Mouse (Mus musculus) hematopoietic stem cell, adult 5-6 weeks (primary cell): ENCODE measurements around the gene Hnrnpl. TPM values are rescaled to one million over a fixed set of nuclear protein-coding genes. Genes with fewer than 3 reads are reported as not detected.

Source experiments
- ATAC-seq, 2 experiments: fragments of 125-278 bp in 1 of 2; replicated peaks in 1 of 2; 2 replicates each; pipeline ENCODE4 v1.8.0; 2016 to 2017; ENCODE audit warnings: inconsistent platforms in 2 of 2, mild to moderate bottlenecking in 2 of 2, moderate number of reproducible peaks in 2 of 2, low read depth in 1 of 2, moderate TSS enrichment in 1 of 2; ENCODE audit not compliant: low FRiP score in 2 of 2, poor library complexity in 2 of 2, severe bottlenecking in 2 of 2, insufficient read depth in 1 of 2, low TSS enrichment in 1 of 2
- total RNA-seq: library from RNA; stranded (forward); fragments of 172-1452, 232-1000 nt; gene quantifications from 2 replicates; pipeline ENCODE4 v1.2.3, GENCODE M21; 2017

The Hnrnpl gene
- total RNA-seq, 1 experiment from 2014 or later = 427 TPM

GRCm38 (mm10) chr7:28807641-28808220, 610 bp upstream of the Hnrnpl start:
- no peak for ATAC-seq

GRCm38 (mm10) chr7:28808957-28809393, 634 bp downstream of the Hnrnpl start:
- ATAC-seq = peak; percentile 48 to 53

DNA sequence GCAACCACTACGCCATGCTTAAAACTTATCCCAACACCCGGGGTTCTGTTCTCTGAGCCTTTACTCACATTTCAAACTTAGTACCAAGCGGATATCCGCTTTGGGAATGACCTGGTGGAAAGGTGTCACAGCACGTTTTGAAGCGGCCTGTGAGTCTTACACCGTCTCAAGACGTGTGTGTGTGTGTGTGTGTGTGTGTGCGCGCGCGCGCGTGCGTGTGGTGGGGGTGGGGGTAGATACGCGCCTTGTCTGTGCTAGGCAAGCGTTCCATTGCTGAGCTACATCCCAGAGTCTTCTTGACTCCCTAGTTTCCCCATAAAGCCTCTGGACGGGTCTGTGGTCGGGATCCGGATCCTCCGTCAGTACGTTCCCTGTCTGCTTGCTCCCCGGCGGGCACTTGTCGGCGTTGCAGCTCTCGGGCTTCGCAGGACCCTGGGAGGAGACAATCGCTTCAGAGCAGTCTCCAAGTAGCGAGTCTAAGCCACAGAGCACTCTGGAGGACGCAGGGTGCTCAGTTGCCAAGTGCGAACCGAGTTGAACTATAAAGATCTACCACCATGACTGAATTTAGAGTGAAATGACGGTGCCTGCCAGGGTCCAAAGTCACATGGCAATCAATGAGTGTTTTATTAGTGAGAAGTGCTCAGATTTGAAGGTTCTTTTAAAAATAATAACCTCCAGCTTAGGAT, 1.2 kb downstream of the Hnrnpl start:
- ATAC-seq = peak; percentile 4 to 8; a peak in 2 of 4 replicates

DNA sequence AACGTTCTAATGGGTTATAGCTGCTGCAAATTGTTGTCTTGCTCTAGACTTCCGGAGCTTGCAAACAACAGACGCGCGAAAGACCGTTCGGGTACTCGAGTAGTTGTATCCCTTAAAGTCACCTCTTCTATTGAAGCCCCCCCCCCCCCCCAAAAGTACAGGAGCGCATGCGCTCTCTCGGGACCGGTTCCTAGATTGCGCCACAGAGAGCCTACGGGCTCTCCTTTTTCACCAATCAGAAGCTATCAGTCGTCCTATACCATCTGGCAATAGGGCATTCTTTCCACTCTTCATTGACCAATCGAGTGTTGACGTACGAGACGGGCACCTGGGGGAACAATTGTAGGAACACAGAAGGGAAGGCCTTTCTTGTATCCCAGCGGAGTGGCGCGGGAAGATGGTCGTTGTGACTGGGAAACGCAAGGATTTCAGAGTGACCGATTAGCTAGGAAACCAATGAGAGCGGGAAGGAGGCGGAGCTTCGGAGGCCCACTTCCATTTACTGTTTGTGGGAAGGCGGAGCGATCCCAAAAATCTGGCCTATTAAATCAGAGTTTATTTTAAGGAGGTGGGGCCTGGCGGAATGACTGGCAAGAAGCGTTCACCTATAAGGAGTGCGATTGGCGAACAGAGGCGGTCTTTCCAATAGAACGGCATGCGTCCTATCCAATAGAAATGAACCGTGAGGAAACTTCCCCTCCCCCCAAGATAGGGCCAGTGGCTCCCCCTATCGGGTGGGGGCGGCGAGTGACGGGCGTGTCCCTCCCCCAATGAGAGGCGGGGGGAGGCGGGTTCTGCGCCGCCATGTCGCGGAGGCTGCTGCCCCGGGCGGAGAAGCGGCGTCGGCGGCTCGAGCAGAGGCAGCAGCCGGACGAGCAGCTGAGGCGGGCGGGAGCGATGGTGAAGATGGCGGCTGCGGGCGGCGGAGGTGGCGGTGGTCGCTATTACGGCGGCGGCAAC, 2.0 kb downstream of the Hnrnpl start:
- ATAC-seq = peak; percentile 71 to 73

DNA sequence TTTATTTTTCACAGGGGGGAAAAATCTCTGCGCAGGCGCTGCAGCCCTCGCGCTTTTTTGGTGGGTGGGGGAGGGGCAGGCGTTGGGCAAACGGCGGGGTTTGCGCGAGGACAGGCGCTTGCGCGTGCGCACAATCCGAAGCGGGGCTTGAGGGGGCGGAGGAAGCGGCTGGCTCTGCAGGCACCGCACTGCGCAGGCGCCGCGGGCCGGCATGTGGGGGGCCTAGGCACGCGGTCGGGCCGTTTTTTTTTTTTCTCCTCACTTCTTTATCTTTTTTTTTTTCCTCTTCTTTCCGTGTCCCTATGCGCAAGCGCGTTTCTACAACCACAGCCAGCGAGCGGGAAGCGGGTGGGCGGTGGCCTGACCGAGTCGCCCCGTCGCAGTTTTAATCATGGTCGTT, 2.9 kb downstream of the Hnrnpl start:
- ATAC-seq = peak in 1 of 2 experiments; percentile 21; a peak in 3 of 4 replicates

DNA sequence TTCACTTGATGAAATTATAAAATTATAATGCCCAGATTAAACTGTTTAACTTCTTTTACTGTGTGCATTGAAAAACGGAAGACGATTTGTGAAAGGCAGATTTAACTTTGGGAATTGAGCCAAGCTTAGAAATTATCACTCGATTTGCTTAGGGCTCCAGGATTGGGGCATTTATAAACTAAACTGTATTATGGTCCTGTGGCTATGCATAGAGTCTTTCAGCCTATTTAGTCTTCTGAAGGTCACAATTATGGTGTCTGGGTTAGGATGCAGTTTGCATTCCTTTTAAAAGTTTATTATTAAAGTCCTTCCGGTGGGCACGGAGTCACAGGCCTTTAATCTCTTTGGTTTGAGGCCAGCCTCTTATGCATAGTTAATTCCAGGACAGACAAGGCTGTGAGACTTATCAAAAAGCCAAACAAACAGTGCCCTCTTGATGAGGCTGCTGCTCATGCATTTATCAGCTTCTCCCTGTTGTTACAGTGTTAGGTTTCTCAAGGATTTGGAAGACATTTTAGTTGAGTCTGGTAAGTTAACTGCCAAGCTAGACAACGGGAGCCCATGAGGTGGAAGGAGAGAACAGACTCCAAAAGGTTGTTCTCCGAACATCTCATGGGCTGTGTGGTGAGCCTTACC, 3.4 kb downstream of the Hnrnpl start:
- ATAC-seq = no peak

- ATAC-seq = no peak
Observed at GRCm38 (mm10) chr7:28812436-28812835, 4.1 kb downstream of the Hnrnpl start.

DNA sequence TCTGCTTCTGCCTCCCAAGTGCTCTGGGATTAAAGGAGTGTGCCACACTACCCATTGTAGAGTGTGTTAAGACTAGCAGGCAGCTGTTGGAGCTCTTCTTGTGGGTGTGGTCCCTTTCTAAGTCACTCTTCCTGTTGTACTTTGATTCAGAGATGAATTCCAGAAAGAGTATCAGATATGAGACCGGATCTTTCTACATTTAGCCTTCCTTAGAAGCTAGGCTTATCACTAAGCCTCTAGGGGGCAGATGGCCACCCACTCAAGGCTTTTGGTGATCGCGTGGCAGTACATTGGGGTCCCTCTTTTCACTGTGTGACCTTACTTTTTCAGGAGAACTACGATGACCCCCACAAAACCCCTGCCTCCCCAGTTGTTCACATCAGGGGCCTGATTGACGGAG, 4.6 kb downstream of the Hnrnpl start:
- no peak for ATAC-seq

DNA sequence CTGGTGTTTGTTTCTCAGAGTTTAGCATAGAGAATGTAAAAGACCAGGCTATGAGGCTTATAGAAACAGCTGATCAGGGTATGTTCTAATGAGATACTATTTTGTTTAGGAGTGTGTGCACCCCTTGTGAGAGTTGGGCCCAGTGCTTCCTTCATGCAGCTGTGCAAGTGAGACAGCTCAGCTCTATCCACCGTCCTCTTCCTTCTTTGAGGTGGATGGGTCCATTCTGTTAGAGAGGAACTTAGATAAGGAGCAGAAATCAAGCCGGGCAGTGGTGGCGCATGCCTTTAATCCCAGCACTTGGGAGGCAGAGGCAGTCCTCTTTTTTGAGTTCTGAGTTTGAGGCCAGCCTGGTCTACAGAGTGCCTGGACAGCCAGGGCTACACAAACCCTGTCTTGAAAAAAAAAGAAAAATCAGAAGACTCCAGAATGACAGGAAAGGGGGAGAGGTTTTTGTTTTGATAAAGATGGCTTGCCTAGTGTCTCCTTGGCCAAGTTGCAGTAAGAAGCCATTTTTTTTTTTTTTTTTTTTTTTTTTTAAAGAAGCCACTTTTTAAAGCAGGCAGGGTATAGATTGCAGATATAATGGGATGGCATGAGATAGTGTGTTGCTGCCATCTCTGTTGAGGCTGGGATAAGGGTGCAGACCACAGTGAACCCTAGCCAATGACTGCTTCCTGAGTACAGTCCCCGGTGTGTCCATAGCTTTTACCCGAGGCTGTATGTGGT, 6.1 kb downstream of the Hnrnpl start:
- ATAC-seq = no peak

- ATAC-seq = no peak
Observed at GRCm38 (mm10) chr7:28815230-28815629, 6.9 kb downstream of the Hnrnpl start.

DNA sequence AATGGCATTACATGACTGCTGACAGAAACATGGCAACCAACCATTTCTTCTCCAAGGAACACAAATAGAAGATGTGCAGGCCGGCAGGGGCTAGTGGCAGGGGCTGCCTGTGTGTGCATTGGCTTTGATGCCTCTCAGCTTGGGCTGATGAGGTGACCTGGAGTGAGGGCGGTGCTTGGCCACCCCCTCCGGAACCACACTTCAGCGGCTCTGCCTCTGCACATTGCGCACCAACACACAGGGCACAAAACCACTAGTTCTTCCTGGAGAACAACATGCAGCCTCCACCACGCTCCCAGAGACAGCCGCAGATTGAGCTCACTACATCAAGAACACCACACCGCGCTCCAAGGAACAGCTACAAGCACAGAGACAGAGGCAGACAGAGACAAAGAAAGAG, 7.9 kb downstream of the Hnrnpl start:
- ATAC-seq = no peak

- no peak for ATAC-seq
Observed at GRCm38 (mm10) chr7:28816920-28817319, 8.6 kb downstream of the Hnrnpl start.

GRCm38 (mm10) chr7:28817524-28817923, 9.2 kb downstream of the Hnrnpl start:
- ATAC-seq = no peak

DNA sequence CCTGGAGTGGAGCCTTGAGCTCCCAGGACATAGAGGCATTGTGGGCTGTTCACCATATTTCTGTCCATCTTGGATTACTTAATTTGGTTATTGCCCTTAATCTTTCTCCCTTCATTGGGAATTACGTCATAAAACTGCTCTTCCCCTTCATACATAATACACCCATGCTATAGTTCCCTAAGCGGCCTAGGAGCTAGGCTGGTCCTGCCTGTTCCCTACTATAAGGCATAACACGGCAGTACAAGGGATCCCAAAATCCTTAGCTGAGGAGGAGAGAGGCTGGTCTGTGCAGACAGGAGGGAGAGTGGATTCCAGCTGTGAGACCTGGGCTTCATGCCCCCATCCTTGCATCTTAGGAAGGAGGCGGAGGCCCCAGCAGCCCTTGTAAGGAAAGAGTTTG, 9.6 kb downstream of the Hnrnpl start:
- no peak for ATAC-seq

DNA sequence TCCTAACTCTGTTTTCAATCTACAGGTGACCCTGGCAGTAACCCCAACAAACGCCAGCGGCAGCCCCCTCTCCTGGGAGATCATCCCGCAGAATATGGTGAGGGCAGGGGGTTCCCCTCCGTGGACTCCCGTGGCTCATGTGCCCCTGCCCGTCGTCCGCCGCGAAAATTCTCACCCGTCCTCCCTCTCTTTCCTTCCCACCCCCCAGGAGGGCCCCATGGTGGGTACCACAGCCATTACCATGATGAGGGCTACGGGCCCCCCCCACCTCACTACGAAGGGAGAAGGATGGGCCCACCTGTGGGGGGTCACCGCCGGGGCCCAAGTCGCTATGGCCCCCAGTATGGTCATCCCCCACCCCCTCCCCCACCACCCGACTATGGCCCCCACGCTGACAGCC, 10.1 kb downstream of the Hnrnpl start:
- no peak for ATAC-seq

DNA sequence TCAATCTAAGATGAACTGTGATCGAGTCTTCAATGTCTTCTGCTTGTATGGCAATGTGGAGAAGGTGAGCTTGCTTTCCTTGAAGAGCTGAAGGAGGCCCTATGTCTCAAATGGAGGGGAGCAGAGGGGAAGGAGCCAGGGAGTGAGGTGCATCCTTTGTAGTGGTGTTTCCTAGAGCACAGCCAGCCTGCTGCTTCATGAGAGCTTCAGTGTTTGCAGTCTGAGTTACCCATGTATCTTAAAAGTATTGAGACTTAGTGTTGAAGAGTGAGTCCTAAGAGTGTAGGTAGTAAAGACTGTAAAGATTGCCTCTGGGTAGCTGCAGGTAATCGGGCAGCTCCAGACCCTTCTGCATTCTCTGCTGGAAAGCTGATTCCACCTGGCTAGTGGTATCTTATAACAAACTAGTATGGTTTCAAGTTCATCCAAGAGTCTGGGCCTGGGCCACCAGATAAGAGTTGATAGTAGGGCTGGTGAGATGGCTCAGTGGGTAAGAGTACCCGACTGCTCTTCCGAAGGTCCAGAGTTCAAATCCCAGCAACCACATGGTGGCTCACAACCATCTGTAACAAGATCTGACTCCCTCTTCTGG, 10.6 kb downstream of the Hnrnpl start:
- ATAC-seq = no peak

- ATAC-seq = no peak
Observed at GRCm38 (mm10) chr7:28819571-28819970, 11.2 kb downstream of the Hnrnpl start.
